Mouse (Mus musculus) myocyte (in vitro differentiated cells): ENCODE measurements at regions not wholly inside any gene's neighbourhood (a gene's known extent, or its start where the extent isn't known, plus 50 kb on each side); places are given as distances from the start of the nearest gene placed in this dataset.

Source experiments
- H3K27me3 ChIP-seq: one replicate; pipeline ENCODE4 v1.6.1; 2011; ENCODE audit not compliant: control insufficient read depth, insufficient read depth, insufficient read length
- H3K36me3 ChIP-seq: one replicate; pipeline ENCODE4 v1.6.1; 2011; ENCODE audit not compliant: control insufficient read depth, insufficient read depth
- H3K4me2 ChIP-seq: one replicate; pipeline ENCODE4 v1.6.1; 2011; ENCODE audit warnings: low read depth, control low read depth
- H3K4me3 ChIP-seq: one replicate; pipeline ENCODE4 v1.5.1; 2011; ENCODE audit warnings: mild to moderate bottlenecking, control low read depth, moderate library complexity
- H3K79me2 ChIP-seq: one replicate; pipeline ENCODE4 v1.6.1; 2011; ENCODE audit not compliant: control insufficient read depth, insufficient read depth
- H3ac ChIP-seq: one replicate; pipeline ENCODE4 v1.6.1; 2011; ENCODE audit not compliant: control insufficient read depth, insufficient read length
- CEBPB ChIP-seq: IDR thresholded peaks from 2 replicates; pipeline ENCODE4 v1.6.1; 2011; ENCODE audit warnings: mild to moderate bottlenecking, moderate library complexity; ENCODE audit not compliant: poor library complexity, insufficient read depth, severe bottlenecking
- E2F4 ChIP-seq: IDR thresholded peaks from one replicate; pipeline ENCODE4 v1.6.1; 2011; ENCODE audit warnings: mild to moderate bottlenecking, control low read depth, moderate library complexity; ENCODE audit not compliant: insufficient read depth
- MAX ChIP-seq: IDR thresholded peaks from one replicate; pipeline ENCODE4 v1.6.1; 2011; ENCODE audit warnings: low read depth, mild to moderate bottlenecking, control low read depth
- MYOD1 ChIP-seq, 3 experiments: IDR thresholded peaks; one replicate each; pipeline ENCODE4 v1.6.1; 2011; ENCODE audit warnings: control low read depth in 2 of 3, low read depth in 2 of 3, mild to moderate bottlenecking in 2 of 3, moderate library complexity in 1 of 3; ENCODE audit not compliant: insufficient read length in 2 of 3, control insufficient read depth in 1 of 3
- MYOG ChIP-seq, 3 experiments: IDR thresholded peaks; one replicate each; pipeline ENCODE4 v1.6.1; 2011; ENCODE audit warnings: control low read depth in 2 of 3, low read depth in 2 of 3, mild to moderate bottlenecking in 2 of 3; ENCODE audit not compliant: insufficient read length in 2 of 3, control insufficient read depth in 1 of 3, insufficient read depth in 1 of 3
- POLR2A ChIP-seq: IDR thresholded peaks from one replicate; pipeline ENCODE4 v1.6.1; 2011; ENCODE audit warnings: low read depth, mild to moderate bottlenecking, control low read depth, moderate library complexity; ENCODE audit not compliant: insufficient read length
- POLR2AphosphoS2 ChIP-seq: IDR thresholded peaks from one replicate; pipeline ENCODE4 v1.6.1; 2011; ENCODE audit warnings: low read depth, control low read depth; ENCODE audit not compliant: insufficient read length
- REST ChIP-seq: IDR thresholded peaks from one replicate; pipeline ENCODE4 v1.6.1; 2011; ENCODE audit warnings: mild to moderate bottlenecking, control low read depth, moderate library complexity; ENCODE audit not compliant: insufficient read depth, insufficient read length
- SRF ChIP-seq: IDR thresholded peaks from one replicate; pipeline ENCODE4 v1.6.1; 2011; ENCODE audit warnings: low read depth; ENCODE audit not compliant: control insufficient read depth, insufficient read length
- TCF12 ChIP-seq: IDR thresholded peaks from one replicate; pipeline ENCODE4 v1.6.1; 2011; ENCODE audit warnings: mild to moderate bottlenecking, control low read depth; ENCODE audit not compliant: poor library complexity, insufficient read depth, severe bottlenecking
- TCF3 ChIP-seq: IDR thresholded peaks from one replicate; pipeline ENCODE4 v1.6.1; 2011; ENCODE audit warnings: low read depth, control low read depth; ENCODE audit not compliant: insufficient read length
- USF1 ChIP-seq: IDR thresholded peaks from one replicate; pipeline ENCODE4 v1.6.1; 2011; ENCODE audit warnings: low read depth, mild to moderate bottlenecking, control low read depth, moderate library complexity

GRCm38 (mm10) chrX:93068884-93069283 lies 217.4 kb upstream of the Arx start:
- H3K27me3 ChIP-seq: no peaks in the 10 kb centered on the region
- no peak overlapping the region for H3ac ChIP-seq
- H3K79me2 ChIP-seq: no peaks in the 10 kb centered on the region
- no peaks in the 10 kb centered on the region for H3K36me3 ChIP-seq
- peak overlapping the region; percentile 81 for H3K4me2 ChIP-seq
- TF ChIP-seq MAX (no peak), CEBPB (no peak), TCF3 (no peak)
- no peak overlapping the region for H3K4me3 ChIP-seq

GRCm38 (mm10) chrX:93069569-93070289 lies 216.5 kb upstream of the Arx start:
- Histone ChIP-seq H3K36me3 (no peaks in the 10 kb centered on the region), H3K4me2 (peak overlapping the region; percentile 81), H3K79me2 (no peaks in the 10 kb centered on the region)

GRCm38 (mm10) chrX:93070290-93070611 lies 216.0 kb upstream of the Arx start:
- Histone ChIP-seq H3K4me2 (peak overlapping the region; percentile 81), H3K36me3 (no peaks in the 10 kb centered on the region), H3K79me2 (no peaks in the 10 kb centered on the region), H3K27me3 (no peaks in the 10 kb centered on the region), H3K4me3 (no peak overlapping the region), H3ac (no peak overlapping the region)
- TF ChIP-seq MAX (no peak), USF1 (no peak), TCF12 (no peak), MYOG (IDR thresholded peaks at IDR 0.05; ENCODE audit: control insufficient read depth in 1 of 3, insufficient read depth in 1 of 3, insufficient read length in 2 of 3, low read depth in 2 of 3) (no peak), REST (no peak), E2F4 (no peak), POLR2AphosphoS2 (no peak), TCF3 (no peak)

More at GRCm38 (mm10) chrX:93069569-93070289, 216.5 kb upstream of the Arx start:
- TF ChIP-seq MYOD1 (IDR thresholded peaks at IDR 0.05; ENCODE audit: control insufficient read depth in 1 of 3, insufficient read length in 2 of 3, low read depth in 2 of 3) (no peak), SRF (no peak), TCF12 (no peak), POLR2AphosphoS2 (no peak), MAX (no peak), USF1 (no peak), MYOG (IDR thresholded peaks at IDR 0.05; ENCODE audit: control insufficient read depth in 1 of 3, insufficient read depth in 1 of 3, insufficient read length in 2 of 3, low read depth in 2 of 3) (no peak), CEBPB (no peak), REST (no peak), POLR2A (no peak), E2F4 (no peak), TCF3 (no peak)
- H3K27me3 ChIP-seq: no peaks in the 10 kb centered on the region
- H3K4me3 ChIP-seq: no peak overlapping the region
- no peak overlapping the region for H3ac ChIP-seq

- no peak overlapping the region for H3ac ChIP-seq
- no peaks in the 10 kb centered on the region for H3K36me3 ChIP-seq
- no peak overlapping the region for H3K4me3 ChIP-seq
- H3K27me3 ChIP-seq: no peaks in the 10 kb centered on the region
- TF ChIP-seq USF1 (no peak), CEBPB (no peak), POLR2A (no peak), SRF (no peak), E2F4 (no peak), MAX (no peak), MYOD1 (IDR thresholded peaks at IDR 0.05; ENCODE audit: control insufficient read depth in 1 of 3, insufficient read length in 2 of 3, low read depth in 2 of 3) (no peak), REST (no peak)
- H3K4me2 ChIP-seq: no peak overlapping the region
- no peaks in the 10 kb centered on the region for H3K79me2 ChIP-seq
Measured at GRCm38 (mm10) chrX:93088976-93089375, 197.3 kb upstream of the Arx start.

- H3ac ChIP-seq: no peak overlapping the region
- H3K27me3 ChIP-seq: no peaks in the 10 kb centered on the region
- no peak for TF ChIP-seq SRF
- no peak for TF ChIP-seq MAX
- TF ChIP-seq MYOD1 (IDR thresholded peaks at IDR 0.05; ENCODE audit: control insufficient read depth in 1 of 3, insufficient read length in 2 of 3, low read depth in 2 of 3): no peak
- TF ChIP-seq TCF3: no peak
- no peak for TF ChIP-seq E2F4
- TF ChIP-seq MYOG (IDR thresholded peaks at IDR 0.05; ENCODE audit: control insufficient read depth in 1 of 3, insufficient read depth in 1 of 3, insufficient read length in 2 of 3, low read depth in 2 of 3): no peak
- no peak for TF ChIP-seq POLR2A
- no peak for TF ChIP-seq REST
- no peak for TF ChIP-seq POLR2AphosphoS2
- no peak for TF ChIP-seq TCF12
- no peak for TF ChIP-seq USF1
- TF ChIP-seq CEBPB: no peak
- H3K79me2 ChIP-seq: no peaks in the 10 kb centered on the region
- H3K4me3 ChIP-seq: no peak overlapping the region
- H3K36me3 ChIP-seq: no peaks in the 10 kb centered on the region
- H3K4me2 ChIP-seq: no peak overlapping the region
Measured at GRCm38 (mm10) chrX:93097551-93097950, 188.7 kb upstream of the Arx start.
